Mouse (Mus musculus) ES-Bruce4 (cell line): ENCODE results near the gene Olfr458.

ENCODE experiments used
- CTCF ChIP-seq: IDR thresholded peaks from one replicate; pipeline ENCODE4 v1.8.1; 2011; ENCODE audit warnings: low read depth, low read length
- POLR2A ChIP-seq: IDR thresholded peaks from one replicate; pipeline ENCODE4 v1.8.1; 2011; ENCODE audit warnings: low read length; ENCODE audit not compliant: insufficient read depth

GRCm38 (mm10) chr6:42509311-42509710 lies 44.3 kb upstream of the Olfr458 start:
- TF ChIP-seq CTCF (no peak), POLR2A (no peak)
